Mouse (Mus musculus) gastrocnemius, postnatal 10 days (tissue): ENCODE data around the gene Coq2. TPM values are rescaled to one million over a fixed set of nuclear protein-coding genes. Genes with fewer than 3 reads are reported as not detected.
A peak's percentile ranks its signal among the peaks of the same experiment; 100 is the strongest.

Experiments used
- DNase-seq: peaks from one replicate; pipeline ENCODE4 v3.0.0; 2021; ENCODE audit warnings: mixed read lengths
- total RNA-seq, 2 experiments: library from RNA; stranded (reverse); gene quantifications; 2 replicates each; pipeline ENCODE4 v1.2.3; 2021

Gene Coq2
- total RNA-seq, 2 experiments from 2014 or later: 41.1 to 45.0 TPM

- no peak for DNase-seq
Observed at GRCm38 (mm10) chr5:100620952-100621351, 54.0 kb downstream of the Coq2 start.

- no peak for DNase-seq
Observed at GRCm38 (mm10) chr5:100619586-100620275, 55.2 kb downstream of the Coq2 start.

- DNase-seq: no peak
Observed at GRCm38 (mm10) chr5:100613896-100614768, 60.8 kb downstream of the Coq2 start.

DNA sequence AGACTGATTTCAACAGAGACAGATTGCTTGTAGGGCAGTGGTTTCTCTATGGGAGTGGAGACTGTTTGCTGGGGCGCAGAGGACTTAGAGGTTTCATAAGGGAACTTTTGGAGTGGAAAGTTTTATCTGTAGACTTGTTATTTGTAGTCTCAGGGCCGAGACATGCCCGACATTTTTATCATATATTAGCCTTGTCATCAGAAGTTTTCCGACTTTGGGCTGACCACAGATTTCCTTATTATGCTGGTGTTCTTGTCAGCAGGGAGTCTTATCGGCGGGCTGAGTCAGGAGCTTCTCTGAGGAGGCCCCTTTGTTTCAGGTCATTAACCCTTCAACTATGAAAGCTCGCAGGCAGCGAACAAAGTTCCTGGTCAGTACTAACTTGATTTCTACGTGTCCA lies 67.1 kb downstream of the Coq2 start:
- DNase-seq: no peak

DNA sequence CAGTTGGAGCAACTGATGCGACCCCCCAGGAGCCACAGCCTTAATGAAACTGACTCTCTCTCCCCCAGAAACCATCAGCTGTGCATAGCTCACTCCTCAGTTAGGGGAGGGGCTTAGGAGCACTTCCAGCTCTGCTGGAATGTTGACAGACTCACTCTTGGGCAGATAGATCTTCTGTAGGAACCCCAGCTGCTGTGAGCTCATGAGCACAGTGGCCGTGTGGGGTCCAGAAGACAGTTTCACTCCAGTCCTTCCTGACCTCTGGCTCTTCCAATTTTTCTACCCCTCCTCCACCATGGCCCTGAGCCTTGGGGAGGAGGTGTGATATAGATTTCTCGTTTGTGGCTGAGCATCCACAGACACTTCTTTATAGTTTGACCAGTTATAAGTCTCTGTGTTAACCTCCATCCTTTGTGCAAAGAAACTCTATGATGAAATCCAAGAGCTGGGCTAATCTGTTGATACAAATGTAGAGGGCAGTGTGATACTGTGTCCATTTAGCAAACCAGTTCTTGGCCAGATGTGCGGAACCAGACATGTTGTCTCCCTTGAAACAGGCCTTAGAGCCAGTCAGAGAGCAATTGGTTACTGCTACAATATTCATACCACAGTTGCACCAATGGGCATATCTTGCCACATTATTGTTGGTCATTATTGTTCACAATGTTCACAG lies 67.7 kb downstream of the Coq2 start:
- DNase-seq: peak; percentile 25

GRCm38 (mm10) chr5:100605828-100606229 lies 69.1 kb downstream of the Coq2 start:
- peak; percentile 75 for DNase-seq

Other genes starting within 250 kb of the Coq2 start
- 1 to 10 TPM; 6.9 to 9.7 TPM for gene Lin54, start 174.5 kb downstream of the Coq2 start, total RNA-seq
- gene Cops4, start 156.8 kb downstream of the Coq2 start, total RNA-seq: 100 to 1,000 TPM; 102 to 107 TPM
- gene Plac8, start 102.9 kb downstream of the Coq2 start, total RNA-seq: 1 to 10 TPM; 1.8 to 4.4 TPM
- 1 to 10 TPM; 1.2 to 1.5 TPM for gene Hpse, start 44.6 kb upstream of the Coq2 start, total RNA-seq
- gene Helq, start 123.5 kb upstream of the Coq2 start, total RNA-seq: 1 to 10 TPM; 4.5 to 6.0 TPM
- gene Mrps18c, start 123.5 kb upstream of the Coq2 start, total RNA-seq: 10 to 100 TPM; 68.3 to 83.5 TPM
- gene Abraxas1, start 145.8 kb upstream of the Coq2 start, total RNA-seq: 1 to 10 TPM; 7.2 to 8.4 TPM
- gene Gpat3, start 170.6 kb upstream of the Coq2 start, total RNA-seq: 1 to 10 TPM; 2.8 to 4.8 TPM